Mouse (Mus musculus): Measurements from ENCODE around the gene Bicdl2. TPM values are rescaled to one million over a fixed set of nuclear protein-coding genes. Genes with fewer than 3 reads are reported as not detected.

Bicdl2 gene
- polyA plus RNA-seq, 1 experiment from 2014 or later = 0.29 TPM

Other genes starting within 250 kb of the Bicdl2 start
- not detected in 2 replicates for gene Vmn2r117, start 180.8 kb upstream of the Bicdl2 start, polyA plus RNA-seq (2014; fragmentation: Nextera tagmentation; extraction: Ambion mirVana)
- gene Zfp213, start 96.3 kb upstream of the Bicdl2 start, polyA plus RNA-seq (2014; fragmentation: Nextera tagmentation; extraction: Ambion mirVana) = 16.9 and 19.8 TPM in 2 replicates
- 26.6 TPM in 2 replicates for gene Zfp13, start 61.0 kb upstream of the Bicdl2 start, polyA plus RNA-seq (2014; fragmentation: Nextera tagmentation; extraction: Ambion mirVana)
- not detected in 2 replicates for gene Zscan10, start 59.6 kb upstream of the Bicdl2 start, polyA plus RNA-seq (2014; fragmentation: Nextera tagmentation; extraction: Ambion mirVana)
- 0.80 and 2.3 TPM in 2 replicates for gene Mmp25, start 15.2 kb upstream of the Bicdl2 start, polyA plus RNA-seq (2014; fragmentation: Nextera tagmentation; extraction: Ambion mirVana)
- 132 and 147 TPM in 2 replicates for gene Hcfc1r1, start 13.1 kb downstream of the Bicdl2 start, polyA plus RNA-seq (2014; fragmentation: Nextera tagmentation; extraction: Ambion mirVana)
- 42.1 and 43.0 TPM in 2 replicates for gene Thoc6, start 13.4 kb downstream of the Bicdl2 start, polyA plus RNA-seq (2014; fragmentation: Nextera tagmentation; extraction: Ambion mirVana)
- 2.6 and 3.8 TPM in 2 replicates for gene Tnfrsf12a, start 17.0 kb downstream of the Bicdl2 start, polyA plus RNA-seq (2014; fragmentation: Nextera tagmentation; extraction: Ambion mirVana)
- gene Cldn6, start 18.7 kb downstream of the Bicdl2 start, polyA plus RNA-seq (2014; fragmentation: Nextera tagmentation; extraction: Ambion mirVana) = not detected in 2 replicates
- 0.70 and 1.4 TPM in 2 replicates for gene Cldn9, start 23.5 kb downstream of the Bicdl2 start, polyA plus RNA-seq (2014; fragmentation: Nextera tagmentation; extraction: Ambion mirVana)
- 0.21 and 0.52 TPM in 2 replicates for gene 1520401A03Rik, start 62.3 kb downstream of the Bicdl2 start, polyA plus RNA-seq (2014; fragmentation: Nextera tagmentation; extraction: Ambion mirVana)
- gene Pkmyt1, start 65.8 kb downstream of the Bicdl2 start, polyA plus RNA-seq (2014; fragmentation: Nextera tagmentation; extraction: Ambion mirVana) = 13.0 and 14.3 TPM in 2 replicates
- 49.6 and 51.4 TPM in 2 replicates for gene Paqr4, start 80.4 kb downstream of the Bicdl2 start, polyA plus RNA-seq (2014; fragmentation: Nextera tagmentation; extraction: Ambion mirVana)
- 0.93 and 1.2 TPM in 2 replicates for gene Kremen2, start 85.3 kb downstream of the Bicdl2 start, polyA plus RNA-seq (2014; fragmentation: Nextera tagmentation; extraction: Ambion mirVana)
- gene Flywch1, start 111.1 kb downstream of the Bicdl2 start, polyA plus RNA-seq (2014; fragmentation: Nextera tagmentation; extraction: Ambion mirVana) = 192 and 216 TPM in 2 replicates
- 69.9 and 96.5 TPM in 2 replicates for gene Flywch2, start 125.6 kb downstream of the Bicdl2 start, polyA plus RNA-seq (2014; fragmentation: Nextera tagmentation; extraction: Ambion mirVana)
- 471 and 524 TPM in 2 replicates for gene Srrm2, start 130.0 kb downstream of the Bicdl2 start, polyA plus RNA-seq (2014; fragmentation: Nextera tagmentation; extraction: Ambion mirVana)
- 1,182 and 1,322 TPM in 2 replicates for gene Elob, start 168.6 kb downstream of the Bicdl2 start, polyA plus RNA-seq (2014; fragmentation: Nextera tagmentation; extraction: Ambion mirVana)
- not detected in 2 replicates for gene Prss33, start 175.6 kb downstream of the Bicdl2 start, polyA plus RNA-seq (2014; fragmentation: Nextera tagmentation; extraction: Ambion mirVana)
- not detected in 2 replicates for gene Prss32, start 183.3 kb downstream of the Bicdl2 start, polyA plus RNA-seq (2014; fragmentation: Nextera tagmentation; extraction: Ambion mirVana)
- gene Prss41, start 183.7 kb downstream of the Bicdl2 start, polyA plus RNA-seq (2014; fragmentation: Nextera tagmentation; extraction: Ambion mirVana) = 0.68 and 0.96 TPM in 2 replicates
- not detected in 2 replicates for gene Prss21, start 207.6 kb downstream of the Bicdl2 start, polyA plus RNA-seq (2014; fragmentation: Nextera tagmentation; extraction: Ambion mirVana)
- gene Dcpp1, start 220.4 kb downstream of the Bicdl2 start, polyA plus RNA-seq (2014; fragmentation: Nextera tagmentation; extraction: Ambion mirVana) = not detected in 2 replicates
- gene Dcpp2, start 220.4 kb downstream of the Bicdl2 start, polyA plus RNA-seq (2014; fragmentation: Nextera tagmentation; extraction: Ambion mirVana) = not detected in 2 replicates

Data from neural tube, embryonic 14.5 days (tissue).